Mouse (Mus musculus) brown adipose tissue, adult 24 weeks (tissue): ENCODE results near the gene Iqcf5. TPM values are rescaled to one million over a fixed set of nuclear protein-coding genes. Genes with fewer than 3 reads are reported as not detected.
"Not testable (repeated sequence)": the region's sequence is repeated elsewhere in the genome, so short reads cannot be mapped to it uniquely, and the experiment has no call there.

ENCODE experiments used
- H3K27ac ChIP-seq: fragments of 200-500 bp; replicated peaks from 2 replicates; pipeline ENCODE4 v1.5.1; 2012; ENCODE audit warnings: low read depth, mild to moderate bottlenecking, low read length
- H3K4me1 ChIP-seq: fragments of 200-500 bp; 2 replicates; pipeline ENCODE4 v1.6.1; 2012; ENCODE audit warnings: low read length, mixed read lengths; ENCODE audit not compliant: control insufficient read depth, insufficient read depth, insufficient read length
- H3K4me3 ChIP-seq: fragments of 200-500 bp; 2 replicates; pipeline ENCODE4 v1.5.1; 2012; ENCODE audit warnings: low read depth, mild to moderate bottlenecking, low read length, moderate library complexity; ENCODE audit not compliant: insufficient read depth
- polyA plus RNA-seq: library from polyadenylated mRNA; stranded (reverse); fragments of >200 nt; gene quantifications from 2 replicates; pipeline ENCODE4 v1.2.4, GENCODE M21; 2012; ENCODE audit not compliant: missing spikeins, insufficient read depth, insufficient read length

Gene Iqcf5
- polyA plus RNA-seq, 1 experiment = not detected

GRCm38 (mm10) chr9:106476002-106476923 lies 38.1 kb upstream of the Iqcf5 start:
- Histone ChIP-seq H3K4me3 (peak overlapping the region; percentile 70), H3K27ac (peak overlapping the region; percentile 92), H3K4me1 (peaks cover 9% of the 10 kb centered on the region)

- peak within 1 kb of the TSS; percentile 70 for H3K4me3 ChIP-seq
- peaks cover 9% of the 10 kb centered on the region for H3K4me1 ChIP-seq
- H3K27ac ChIP-seq = peak within 1 kb of the TSS; percentile 92
Observed at GRCm38 (mm10) chr9:106476924-106477484, 37.4 kb upstream of the Iqcf5 start, which contains the start of gene Parp3. Parp3 (minus strand) TSS chr9:106476949.

GRCm38 (mm10) chr9:106477649-106478048 lies 36.7 kb upstream of the Iqcf5 start:
- Histone ChIP-seq H3K4me3 (peak overlapping the region; percentile 69), H3K27ac (no peak overlapping the region), H3K4me1 (peaks cover 9% of the 10 kb centered on the region)

GRCm38 (mm10) chr9:106478101-106478500 lies 36.3 kb upstream of the Iqcf5 start:
- peak overlapping the region; percentile 69; the same call in 1 of the 2 replicates for H3K4me3 ChIP-seq

GRCm38 (mm10) chr9:106480541-106480940 lies 33.8 kb upstream of the Iqcf5 start:
- H3K4me3 ChIP-seq = no peak overlapping the region
- no peak overlapping the region for H3K27ac ChIP-seq
- peaks cover 6% of the 10 kb centered on the region for H3K4me1 ChIP-seq

More at GRCm38 (mm10) chr9:106478101-106478500, 36.3 kb upstream of the Iqcf5 start:
- Histone ChIP-seq H3K4me1 (peaks cover 9% of the 10 kb centered on the region), H3K27ac (no peak overlapping the region)

- Histone ChIP-seq H3K27ac (no peak overlapping the region), H3K4me1 (peaks cover 6% of the 10 kb centered on the region), H3K4me3 (no peak overlapping the region)
Observed at GRCm38 (mm10) chr9:106481075-106481474, 33.3 kb upstream of the Iqcf5 start.

GRCm38 (mm10) chr9:106481676-106482075 lies 32.7 kb upstream of the Iqcf5 start:
- Histone ChIP-seq H3K4me3 (no peak overlapping the region), H3K4me1 (peaks cover 6% of the 10 kb centered on the region), H3K27ac (no peak overlapping the region)

GRCm38 (mm10) chr9:106482578-106483115 lies 31.7 kb upstream of the Iqcf5 start:
- H3K4me1 ChIP-seq = peaks cover 5% of the 10 kb centered on the region
- H3K27ac ChIP-seq = no peak overlapping the region
- H3K4me3 ChIP-seq = no peak overlapping the region

- no peak overlapping the region for H3K4me3 ChIP-seq
- no peak overlapping the region for H3K27ac ChIP-seq
- H3K4me1 ChIP-seq = peaks cover under 1% of the 10 kb centered on the region; the same call in 1 of the 2 replicates
Observed at GRCm38 (mm10) chr9:106483136-106483535, 31.2 kb upstream of the Iqcf5 start.

- Histone ChIP-seq H3K4me1 (no peaks in the 10 kb centered on the region), H3K27ac (no peak overlapping the region), H3K4me3 (no peak overlapping the region)
Observed at GRCm38 (mm10) chr9:106483606-106484005, 30.8 kb upstream of the Iqcf5 start.

- Histone ChIP-seq H3K27ac (no peak overlapping the region), H3K4me3 (no peak overlapping the region), H3K4me1 (no peaks in the 10 kb centered on the region)
Observed at GRCm38 (mm10) chr9:106485076-106485475, 29.3 kb upstream of the Iqcf5 start.

GRCm38 (mm10) chr9:106487602-106488001 lies 26.8 kb upstream of the Iqcf5 start:
- not testable (repeated sequence) for H3K4me3 ChIP-seq, H3K4me1 ChIP-seq, H3K27ac ChIP-seq

GRCm38 (mm10) chr9:106499667-106500066 lies 14.7 kb upstream of the Iqcf5 start, which contains the start of gene Iqcf1:
Iqcf1 (plus strand) TSS chr9:106499967.
- H3K27ac ChIP-seq = no peak within 1 kb of the TSS
- no peak within 1 kb of the TSS for H3K4me3 ChIP-seq
- H3K4me1 ChIP-seq = no peaks in the 10 kb centered on the region

- H3K4me1 ChIP-seq = no peaks in the 10 kb centered on the region
- H3K27ac ChIP-seq = no peak overlapping the region
- no peak overlapping the region for H3K4me3 ChIP-seq
Observed at GRCm38 (mm10) chr9:106501846-106502245, 12.5 kb upstream of the Iqcf5 start.

GRCm38 (mm10) chr9:106504246-106504645 lies 10.1 kb upstream of the Iqcf5 start:
- Histone ChIP-seq H3K4me1 (no peaks in the 10 kb centered on the region), H3K27ac (no peak overlapping the region), H3K4me3 (no peak overlapping the region)
